Mouse (Mus musculus): ENCODE data around the gene Slc16a10. TPM values are rescaled to one million over a fixed set of nuclear protein-coding genes. Genes with fewer than 3 reads are reported as not detected.

The Slc16a10 gene
- total and polyA plus RNA-seq, 3 experiments = 4.1 to 10.4 (median 4.5) TPM

- Histone ChIP-seq H3K27me3 (replicated peaks) (peaks cover 10% of the 10 kb centered on the region), H3K79me2 (replicated peaks; ENCODE audit: control insufficient read depth, extremely low read depth, insufficient read depth, poor library complexity, severe bottlenecking) (no peaks in the 10 kb centered on the region; the same call in 1 of the 2 replicates), H3K36me3 (replicated peaks in 1 of 2; ENCODE audit: control insufficient read depth in 1 of 2, insufficient read depth in 1 of 2, low read length in 1 of 2) (no peaks in the 10 kb centered on the region), H3K4me1 (ENCODE audit: control insufficient read depth in 1 of 2, insufficient read depth in 2 of 2) (peaks cover 6 to 32% of the 10 kb centered on the region in 2 experiments), H3K4me3 (replicated peaks in 1 of 3; ENCODE audit: low read depth in 2 of 3, low read length in 2 of 3, poor library complexity in 1 of 3) (peak overlapping the region; percentile 52 to 76 (median 63)), H3K9me3 (replicated peaks; ENCODE audit: low read length) (no peaks in the 10 kb centered on the region), H3K27ac (ENCODE audit: insufficient read depth, low read depth) (0 out of 2 replicates have a peak overlapping the region, but pooled peaks have one; percentile 13), H3K4me2 (ENCODE audit: insufficient read depth, low read depth, poor library complexity, severe bottlenecking) (peak overlapping the region; percentile 81), H3K9ac (ENCODE audit: insufficient read depth, low read depth) (peak overlapping the region; percentile 55)
- peak; percentile 35 for DNase-seq (ENCODE audit: extremely low read depth)
- dilution Hi-C loops (cut with MboI; ENCODE audit: extremely low pct_ligation_motif_present, extremely low pct_unique_long_range_greater_than_20kb, low sequenced_read_pairs) = no loop called here
- TF ChIP-seq USF1 (IDR thresholded peaks at IDR 0.05; ENCODE audit: low read depth, low read length) (no peak), SMC3 (IDR thresholded peaks at IDR 0.05; ENCODE audit: low read depth, low read length) (no peak), MXI1 (IDR thresholded peaks at IDR 0.05; ENCODE audit: low read depth, low read length) (peak; percentile 79), MAFK (IDR thresholded peaks at IDR 0.05; ENCODE audit: insufficient replicate concordance, low read length) (peak; percentile 55; the same call in 1 of the 2 replicates), POLR2AphosphoS2 (IDR thresholded peaks at IDR 0.05; ENCODE audit: low read depth, low read length) (no peak), MYC (IDR thresholded peaks at IDR 0.05; ENCODE audit: low read depth, low read length) (peak; percentile 68; the same call in 1 of the 2 replicates), POLR2A (IDR thresholded peaks at IDR 0.05; ENCODE audit: low read depth, low read length) (no peak), JUN (IDR thresholded peaks at IDR 0.05; ENCODE audit: insufficient read depth, low read depth, low read length) (no peak)
- in situ Hi-C loops (cut with MboI; ENCODE audit: low pct_ligation_motif_present, low pct_unique_long_range_greater_than_20kb, low sequenced_read_pairs) = no loop called here
These were observed 824 bp downstream of the Slc16a10 start for GRCm38 (mm10) chr10:40141016-40141851.

GRCm38 (mm10) chr10:40139646-40140045, 2.4 kb downstream of the Slc16a10 start:
- Histone ChIP-seq H3K79me2 (replicated peaks; ENCODE audit: control insufficient read depth, extremely low read depth, insufficient read depth, poor library complexity, severe bottlenecking) (no peaks in the 10 kb centered on the region; the same call in 1 of the 2 replicates), H3K9me3 (replicated peaks; ENCODE audit: low read length) (no peaks in the 10 kb centered on the region), H3K27ac (ENCODE audit: insufficient read depth, low read depth) (no peak overlapping the region), H3K9ac (ENCODE audit: insufficient read depth, low read depth) (no peak overlapping the region), H3K4me3 (replicated peaks in 1 of 3; ENCODE audit: low read depth in 2 of 3, low read length in 2 of 3, poor library complexity in 1 of 3) (no peak overlapping the region), H3K4me2 (ENCODE audit: insufficient read depth, low read depth, poor library complexity, severe bottlenecking) (no peak overlapping the region; the same call in 1 of the 2 replicates), H3K27me3 (replicated peaks) (peaks cover 10% of the 10 kb centered on the region), H3K4me1 (ENCODE audit: control insufficient read depth in 1 of 2, insufficient read depth in 2 of 2) (peaks cover 6 to 36% of the 10 kb centered on the region in 2 experiments), H3K36me3 (replicated peaks in 1 of 2; ENCODE audit: control insufficient read depth in 1 of 2, insufficient read depth in 1 of 2, low read length in 1 of 2) (no peaks in the 10 kb centered on the region)
- in situ Hi-C loops (cut with MboI; ENCODE audit: low pct_ligation_motif_present, low pct_unique_long_range_greater_than_20kb, low sequenced_read_pairs) (no loop called here), dilution Hi-C loops (cut with MboI; ENCODE audit: extremely low pct_ligation_motif_present, extremely low pct_unique_long_range_greater_than_20kb, low sequenced_read_pairs) (no loop called here)
- DNase-seq (ENCODE audit: extremely low read depth) = no peak
- TF ChIP-seq CHD1 (IDR thresholded peaks at IDR 0.05; ENCODE audit: low read depth, low read length) (no peak), TBP (conservative IDR thresholded peaks at IDR 0.05; ENCODE audit: low read depth, low read length) (no peak), ETS1 (conservative IDR thresholded peaks at IDR 0.05; ENCODE audit: low read depth, low read length) (no peak), ZNF384 (IDR thresholded peaks at IDR 0.05; ENCODE audit: low read depth, low read length) (no peak), JUN (IDR thresholded peaks at IDR 0.05; ENCODE audit: insufficient read depth, low read depth, low read length) (no peak), KAT2A (IDR thresholded peaks at IDR 0.05; ENCODE audit: insufficient replicate concordance, low read length) (no peak), MEF2A (IDR thresholded peaks at IDR 0.05; ENCODE audit: borderline replicate concordance, low read depth, low read length) (no peak), CHD2 (IDR thresholded peaks at IDR 0.05; ENCODE audit: low read length) (no peak), ELF1 (IDR thresholded peaks at IDR 0.05; ENCODE audit: low read depth, low read length) (no peak), MAX (IDR thresholded peaks at IDR 0.05; ENCODE audit: low read length) (no peak), CTCF (conservative IDR thresholded peaks at IDR 0.05 in 1 of 2, IDR thresholded peaks at IDR 0.05 in 1 of 2; ENCODE audit: low read depth in 2 of 2, low read length in 2 of 2) (no peak), SMC3 (IDR thresholded peaks at IDR 0.05; ENCODE audit: low read depth, low read length) (no peak), BHLHE40 (IDR thresholded peaks at IDR 0.05; ENCODE audit: low read depth, low read length) (no peak), ZKSCAN1 (IDR thresholded peaks at IDR 0.05; ENCODE audit: borderline replicate concordance, low read depth, low read length) (no peak), MYC (IDR thresholded peaks at IDR 0.05; ENCODE audit: low read depth, low read length) (no peak), ZMIZ1 (IDR thresholded peaks at IDR 0.05; ENCODE audit: low read depth, low read length) (no peak), NRF1 (IDR thresholded peaks at IDR 0.05; ENCODE audit: low read depth, low read length) (no peak), POLR2AphosphoS2 (IDR thresholded peaks at IDR 0.05; ENCODE audit: low read depth, low read length) (no peak), JUND (conservative IDR thresholded peaks at IDR 0.05; ENCODE audit: low read depth, low read length) (no peak)

All from CH12.LX (cell line).